Mouse (Mus musculus) intestine, postnatal 0 days (tissue): Measurements from ENCODE around the gene Ankrd33b. TPM values are rescaled to one million over a fixed set of nuclear protein-coding genes. Genes with fewer than 3 reads are reported as not detected.

Experiments used
- ATAC-seq: fragments of 200-750 bp; cut with Nextera tagmentation; 2 replicates; pipeline ENCODE4 v1.8.0; 2017; ENCODE audit warnings: mild to moderate bottlenecking, moderate TSS enrichment, moderate library complexity
- H3K27ac ChIP-seq: fragments of 300-500 bp; sonication (generic); 2 replicates; pipeline ENCODE4 v1.5.1; 2014; ENCODE audit warnings: mild to moderate bottlenecking, low read depth, low read length, moderate library complexity
- H3K27me3 ChIP-seq: fragments of 300-500 bp; sonication (generic); replicated peaks from 2 replicates; pipeline ENCODE4 v1.6.1; 2014; ENCODE audit warnings: low read length, mixed read lengths; ENCODE audit not compliant: control insufficient read depth, insufficient read depth
- H3K36me3 ChIP-seq: fragments of 300-500 bp; sonication (generic); 2 replicates; pipeline ENCODE4 v1.6.1; 2014; ENCODE audit warnings: mild to moderate bottlenecking, moderate library complexity; ENCODE audit not compliant: control insufficient read depth, insufficient read depth
- H3K4me1 ChIP-seq: fragments of 300-500 bp; sonication (generic); replicated peaks from 2 replicates; pipeline ENCODE4 v1.6.1; 2014; ENCODE audit warnings: antibody characterized with exemption, low read length, mixed read lengths; ENCODE audit not compliant: control insufficient read depth, insufficient read depth
- H3K4me2 ChIP-seq: fragments of 300-500 bp; sonication (generic); replicated peaks from 2 replicates; pipeline ENCODE4 v1.6.1; 2014; ENCODE audit warnings: low read depth, mild to moderate bottlenecking, moderate library complexity
- H3K4me3 ChIP-seq: fragments of 300-500 bp; sonication (generic); 2 replicates; pipeline ENCODE4 v1.5.1; 2014; ENCODE audit warnings: low read depth, low read length
- H3K9ac ChIP-seq: fragments of 300-500 bp; sonication (generic); 2 replicates; pipeline ENCODE4 v1.6.1; 2014; ENCODE audit warnings: mild to moderate bottlenecking, low read depth, low read length
- H3K9me3 ChIP-seq: fragments of 300-500 bp; sonication (generic); 2 replicates; pipeline ENCODE4 v1.6.1; 2016; ENCODE audit warnings: mixed run types; ENCODE audit not compliant: control insufficient read depth
- CTCF ChIP-seq: sonication (generic); IDR thresholded peaks from 2 replicates; pipeline ENCODE4 v1.5.1; 2016; ENCODE audit warnings: low read depth, mild to moderate bottlenecking, control low read depth, antibody characterized with exemption, moderate library complexity
- WGBS: fragments of 180-500 bp; shearing (Covaris S2); extraction: QIAGEN DNeasy Blood & Tissue Kit; methylation state at CpG from one replicate; pipeline ENCODE4 v1.1.7; 2014; 5-methylcytosine and 5-hydroxymethylcytosine counted together
- polyA plus RNA-seq: library from polyadenylated mRNA; unstranded; fragments of >200 nt; fragmentation: Nextera tagmentation; extraction: Ambion mirVana; gene quantifications from 2 replicates; pipeline ENCODE4 v1.2.1, GENCODE M21; 2015

Ankrd33b gene
- polyA plus RNA-seq, 1 experiment from 2014 or later = 0.29 TPM

DNA sequence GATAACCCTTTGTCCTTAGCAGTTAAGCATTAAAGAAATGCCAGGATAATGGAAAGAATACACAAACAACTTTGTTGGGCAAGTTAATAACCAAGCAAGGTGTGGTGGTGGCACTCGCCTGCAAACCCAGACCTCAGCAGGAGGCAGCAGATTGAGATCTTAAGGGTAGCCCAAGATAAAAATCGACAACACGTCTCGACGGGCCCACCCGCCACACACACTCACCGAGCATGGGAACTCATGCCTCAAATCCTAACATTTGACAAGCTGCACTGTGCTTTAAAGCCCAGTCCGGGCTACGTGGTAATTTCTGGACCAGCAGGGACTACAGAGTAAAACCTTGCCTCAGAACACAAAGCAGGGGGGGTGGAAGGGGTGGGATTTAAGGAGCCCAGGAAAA lies 22.2 kb downstream of the Ankrd33b start:
- no peaks in the 10 kb centered on the region for H3K27me3 ChIP-seq
- WGBS = 61% methylated on average over 9 of the region's 9 CpGs
- H3K36me3 ChIP-seq = no peaks in the 10 kb centered on the region
- H3K27ac ChIP-seq = no peak overlapping the region
- H3K4me3 ChIP-seq = no peak overlapping the region
- H3K9me3 ChIP-seq = no peaks in the 10 kb centered on the region
- ATAC-seq = no peak
- TF ChIP-seq CTCF = no peak
- H3K9ac ChIP-seq = no peak overlapping the region
- H3K4me2 ChIP-seq = no peak overlapping the region
- 0 out of 2 replicates have a peak, but pooled peaks cover 2% of the 10 kb centered on the region for H3K4me1 ChIP-seq

DNA sequence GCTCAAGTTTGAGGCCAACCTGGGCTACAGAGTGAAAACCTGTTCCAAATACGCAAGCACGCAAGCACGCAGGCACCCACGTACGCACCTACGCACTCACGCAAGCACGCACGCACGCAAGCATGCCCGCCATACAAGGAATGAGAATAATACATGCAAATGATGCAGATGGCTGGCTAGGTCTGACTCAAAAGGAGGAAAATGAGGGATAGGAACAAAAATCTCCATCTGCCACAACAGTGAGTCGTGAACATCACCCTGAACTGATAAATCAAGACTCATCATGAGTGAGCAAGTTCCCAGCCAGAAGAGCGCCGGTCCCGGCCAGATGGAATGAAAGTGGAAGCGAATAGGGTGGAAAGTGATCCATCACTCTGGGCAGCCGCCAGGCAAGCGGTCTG lies 22.7 kb downstream of the Ankrd33b start:
- Histone ChIP-seq H3K27ac (no peak overlapping the region), H3K27me3 (no peaks in the 10 kb centered on the region), H3K9me3 (no peaks in the 10 kb centered on the region), H3K4me2 (no peak overlapping the region), H3K4me3 (no peak overlapping the region), H3K4me1 (0 out of 2 replicates have a peak, but pooled peaks cover 2% of the 10 kb centered on the region), H3K9ac (no peak overlapping the region), H3K36me3 (no peaks in the 10 kb centered on the region)
- ATAC-seq = no peak
- 85% methylated on average over 18 of the region's 18 CpGs for WGBS
- no peak for TF ChIP-seq CTCF

DNA sequence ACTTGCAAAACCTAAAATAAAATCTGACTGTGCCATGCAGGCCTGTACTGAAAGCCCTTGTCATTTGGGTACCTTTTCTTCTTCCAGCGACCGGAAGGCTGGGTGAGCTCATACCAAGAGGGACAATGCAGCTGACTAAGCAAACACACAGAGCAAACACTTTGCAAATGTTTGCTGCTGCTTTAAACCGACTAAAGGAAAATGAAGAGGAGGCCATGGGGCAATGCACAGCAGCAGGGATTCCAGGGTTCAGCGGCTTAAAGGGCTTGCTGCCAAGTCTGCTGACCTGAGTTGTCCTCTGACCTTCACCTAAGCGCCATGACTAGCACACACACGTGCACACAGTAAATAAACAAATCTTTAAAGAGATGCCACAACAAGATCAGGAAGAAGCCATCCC lies 23.9 kb downstream of the Ankrd33b start:
- WGBS = 25% methylated on average over 6 of the region's 6 CpGs
- no peak for ATAC-seq
- Histone ChIP-seq H3K27ac (no peak overlapping the region), H3K9ac (no peak overlapping the region), H3K4me3 (no peak overlapping the region), H3K4me2 (no peak overlapping the region), H3K4me1 (0 out of 2 replicates have a peak, but pooled peaks cover 2% of the 10 kb centered on the region), H3K9me3 (no peaks in the 10 kb centered on the region), H3K27me3 (no peaks in the 10 kb centered on the region), H3K36me3 (no peaks in the 10 kb centered on the region)
- no peak for TF ChIP-seq CTCF

DNA sequence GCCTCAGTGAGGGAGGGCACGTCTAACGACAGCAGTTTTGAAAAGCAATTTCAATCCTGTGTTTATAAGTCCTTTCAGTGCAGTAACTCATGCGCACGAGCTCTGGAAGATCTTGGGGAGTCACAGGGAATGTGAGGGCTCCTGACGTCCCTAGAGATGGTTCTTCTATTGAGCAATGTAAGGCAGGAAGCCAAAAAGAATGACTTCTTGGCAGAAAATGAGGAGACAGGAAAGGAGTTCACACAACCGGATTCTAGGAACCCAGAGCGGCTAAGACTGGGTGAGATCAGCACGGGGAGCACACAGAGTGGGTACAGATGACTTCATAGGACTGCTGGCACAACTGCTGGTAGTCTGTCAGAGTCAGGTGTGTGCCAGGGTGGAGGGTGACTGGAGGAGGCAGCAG lies 25.0 kb downstream of the Ankrd33b start:
- Histone ChIP-seq H3K36me3 (no peaks in the 10 kb centered on the region), H3K9me3 (no peaks in the 10 kb centered on the region), H3K4me3 (no peak overlapping the region), H3K9ac (no peak overlapping the region), H3K27me3 (no peaks in the 10 kb centered on the region), H3K4me1 (0 out of 2 replicates have a peak, but pooled peaks cover 2% of the 10 kb centered on the region), H3K27ac (no peak overlapping the region), H3K4me2 (no peak overlapping the region)
- no peak for ATAC-seq
- TF ChIP-seq CTCF = no peak
- WGBS = 49% methylated on average over 8 of the region's 8 CpGs

- Histone ChIP-seq H3K27me3 (no peaks in the 10 kb centered on the region), H3K9ac (no peak overlapping the region), H3K9me3 (no peaks in the 10 kb centered on the region), H3K4me1 (0 out of 2 replicates have a peak, but pooled peaks cover 2% of the 10 kb centered on the region), H3K4me3 (no peak overlapping the region), H3K36me3 (no peaks in the 10 kb centered on the region), H3K4me2 (no peak overlapping the region), H3K27ac (no peak overlapping the region)
- no peak for ATAC-seq
- TF ChIP-seq CTCF = no peak
- WGBS = 50% methylated on average over 1 of the region's 1 CpGs
Measured at GRCm38 (mm10) chr15:31342001-31342400, 25.5 kb downstream of the Ankrd33b start.

DNA sequence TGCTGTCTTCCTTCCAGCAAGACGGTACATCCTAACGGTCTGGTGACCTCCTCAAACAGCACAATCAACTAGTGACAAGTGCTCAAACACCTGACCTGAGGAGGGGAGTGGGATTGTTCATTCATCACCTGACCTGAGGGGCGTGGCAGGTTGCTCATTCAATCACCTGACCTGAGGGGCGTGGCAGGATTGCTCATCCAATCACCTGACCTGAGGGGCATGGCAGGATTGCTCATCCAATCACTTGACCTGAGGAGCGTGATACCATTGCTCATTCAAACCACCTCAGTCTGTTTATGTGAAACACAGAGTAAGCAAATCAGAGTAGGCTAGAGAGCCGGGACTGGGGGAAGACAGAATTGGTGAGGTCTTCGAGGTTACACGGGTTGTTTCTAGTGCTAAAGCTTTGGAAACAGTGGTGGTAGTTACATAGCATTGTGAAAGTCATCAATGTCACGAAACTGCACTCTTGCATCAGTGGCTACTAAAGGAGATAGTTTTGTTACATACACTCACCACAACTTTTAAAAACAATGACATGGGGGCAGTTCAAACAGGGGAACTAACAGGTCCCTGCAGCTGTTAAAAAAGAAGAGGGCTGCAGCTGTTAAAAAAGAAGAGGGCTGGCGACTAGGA lies 28.8 kb downstream of the Ankrd33b start:
- H3K27me3 ChIP-seq = no peaks in the 10 kb centered on the region
- H3K4me3 ChIP-seq = no peak overlapping the region
- 0 out of 2 replicates have a peak, but pooled peaks cover 2% of the 10 kb centered on the region for H3K4me1 ChIP-seq
- H3K36me3 ChIP-seq = no peaks in the 10 kb centered on the region
- no peak overlapping the region for H3K4me2 ChIP-seq
- H3K27ac ChIP-seq = no peak overlapping the region
- 65% methylated on average over 10 of the region's 10 CpGs for WGBS
- no peak overlapping the region for H3K9ac ChIP-seq
- ATAC-seq = no peak
- H3K9me3 ChIP-seq = no peaks in the 10 kb centered on the region
- no peak for TF ChIP-seq CTCF
